In the genomic region with DNA sequence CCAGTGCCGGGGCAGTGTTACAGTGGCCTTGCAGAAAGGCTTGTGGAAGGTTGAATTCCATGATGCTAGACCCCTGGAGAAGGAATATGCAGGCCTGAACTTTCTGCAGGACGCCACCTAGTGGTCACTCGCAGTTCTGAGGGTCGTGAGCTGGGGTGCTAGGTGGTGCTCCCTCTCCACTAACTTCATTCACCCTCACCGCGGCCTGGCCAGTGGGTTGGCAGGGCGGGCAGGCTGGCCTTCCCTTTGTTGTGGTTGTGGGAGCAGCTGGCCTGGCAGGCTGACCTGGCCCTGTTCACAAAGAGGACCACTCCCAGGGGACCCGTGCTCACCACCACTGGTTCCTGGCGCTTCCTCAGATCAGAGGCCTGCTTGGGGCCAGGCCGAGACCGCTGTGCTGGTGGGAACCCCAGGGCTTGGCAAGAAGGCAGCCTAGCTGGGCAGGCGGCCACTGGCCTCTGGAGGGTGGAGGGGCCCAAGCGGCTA, we compare ENCODE assay signal across 9 mouse cellular contexts. TPM values are rescaled to one million over a fixed set of nuclear protein-coding genes. Genes with fewer than 3 reads are reported as not detected.
DNase-seq lines count a peak whose midpoint lies in the region; ATAC-seq and TF ChIP-seq lines count a peak whose summit lies in the region.
"Had no signal": no experiment of that assay in that cellular context is flagged by ENCODE, and none has a peak within 500 bp of the region (broad histone marks: within the 10 kb centered on the region; RNA-seq: fewer than 3 reads in every experiment).

No protein-coding gene starts in this region.

- H3K4me2 ChIP-seq in lung, embryonic 14.5 days, result no peak overlapping the region
- no peak overlapping the region for H3K4me2 ChIP-seq in liver, embryonic 14.5 days (ENCODE audit: low read depth)
- H3K4me2 ChIP-seq: lung, embryonic 15.5 days had no signal

- peaks cover 3% of the 10 kb centered on the region; the same call in 1 of the 2 replicates for H3K4me1 ChIP-seq in cerebellum, adult 2 months (ENCODE audit: control insufficient read depth, insufficient read depth, low read length)
- no peaks in the 10 kb centered on the region for H3K4me1 ChIP-seq in lung, embryonic 14.5 days (ENCODE audit: insufficient read depth)
- H3K4me1 ChIP-seq in liver, embryonic 14.5 days (replicated peaks; ENCODE audit: control insufficient read depth in 2 of 2, insufficient read depth in 2 of 2, low read length in 1 of 2), result peaks cover 1 to 7% of the 10 kb centered on the region in 2 experiments; a peak in 2 of 4 replicates

- no peaks in the 10 kb centered on the region for H3K9me3 ChIP-seq in lung, embryonic 14.5 days (ENCODE audit: low read depth, low read length)
- H3K9me3 ChIP-seq in liver, embryonic 14.5 days (ENCODE audit: control insufficient read depth, low read length), result no peaks in the 10 kb centered on the region
- H3K9me3 ChIP-seq: lung, embryonic 15.5 days had no signal

- H3K27ac ChIP-seq in cerebellum, adult 2 months (ENCODE audit: insufficient read depth, low read length), result no peak overlapping the region
- no peak overlapping the region for H3K27ac ChIP-seq in lung, embryonic 14.5 days (ENCODE audit: low read depth)
- H3K27ac ChIP-seq in liver, embryonic 14.5 days, result no peak overlapping the region
- H3K27ac ChIP-seq: lung, embryonic 15.5 days had no signal

- H3K9ac ChIP-seq in lung, embryonic 14.5 days, result no peak overlapping the region
- no peak overlapping the region for H3K9ac ChIP-seq in liver, embryonic 14.5 days (replicated peaks)
- H3K9ac ChIP-seq: lung, embryonic 15.5 days had no signal

- no peak for TF ChIP-seq EP300 in liver, embryonic 14.5 days (IDR thresholded peaks at IDR 0.05; ENCODE audit: low read depth)

- no peak for ATAC-seq in lung, embryonic 14.5 days (ENCODE audit: insufficient read depth)
- ATAC-seq in liver, embryonic 14.5 days (ENCODE audit: insufficient read depth), result no peak
- no peak for ATAC-seq in megakaryocyte, adult 5-6 weeks (ENCODE audit: poor library complexity, severe bottlenecking)

- TF ChIP-seq POLR2A in cerebellum, adult 2 months (IDR thresholded peaks at IDR 0.05; ENCODE audit: borderline replicate concordance, insufficient read depth, low read length), result no peak

- TF ChIP-seq CTCF in cerebellum, adult 2 months (IDR thresholded peaks at IDR 0.05; ENCODE audit: borderline replicate concordance, insufficient read depth, low read depth, low read length), result peak; percentile 50; the same call in 1 of the 2 replicates
- peak; percentile 60 for TF ChIP-seq CTCF in lung, embryonic 14.5 days (IDR thresholded peaks at IDR 0.05; ENCODE audit: low read depth)
- TF ChIP-seq CTCF in liver, embryonic 14.5 days (IDR thresholded peaks at IDR 0.05; ENCODE audit: low read depth), result peak; percentile 81

- H3K4me3 ChIP-seq in cerebellum, adult 2 months (replicated peaks; ENCODE audit: insufficient read depth, low read depth, low read length), result no peak overlapping the region
- no peak overlapping the region for H3K4me3 ChIP-seq in lung, embryonic 14.5 days (ENCODE audit: low read depth, low read length)
- no peak overlapping the region for H3K4me3 ChIP-seq in liver, embryonic 14.5 days (ENCODE audit: insufficient read depth in 1 of 2, low read depth in 2 of 2, low read length in 2 of 2)
- H3K4me3 ChIP-seq: lung, embryonic 15.5 days had no signal

- no peaks in the 10 kb centered on the region for H3K36me3 ChIP-seq in lung, embryonic 14.5 days (ENCODE audit: insufficient read depth)
- H3K36me3 ChIP-seq in liver, embryonic 14.5 days (replicated peaks; ENCODE audit: control insufficient read depth, insufficient read depth, low read depth), result no peaks in the 10 kb centered on the region
- H3K36me3 ChIP-seq: lung, embryonic 15.5 days had no signal

- 43% methylated on average over 13 of the region's 13 CpGs for WGBS in cerebellum, adult 2 months
- 62% methylated on average over 13 of the region's 13 CpGs for WGBS in lung, embryonic 14.5 days
- WGBS in liver, embryonic 14.5 days (ENCODE audit: insufficient replicate concordance), result 53% methylated on average over 13 of the region's 13 CpGs

- peak in 1 of 2 experiments; percentile 46 for DNase-seq in cerebellum, adult 2 months
- DNase-seq in cerebellum, adult 8-10 months, result no peak
- no peak for DNase-seq in lung, embryonic 14.5 days
- no peak for DNase-seq in lung, adult 18-20 months
- DNase-seq in adrenal gland, postnatal 25 days, result peak; percentile 52
- no peak for DNase-seq in liver, embryonic 14.5 days (ENCODE audit: low read depth in 3 of 3, low spot score in 3 of 3)
- no peak for DNase-seq in spleen, postnatal 4 days (ENCODE audit: low spot score in 2 of 2)

- H3K27me3 ChIP-seq in cerebellum, adult 2 months (ENCODE audit: control insufficient read depth, insufficient read depth, low read length), result no peaks in the 10 kb centered on the region
- no peaks in the 10 kb centered on the region for H3K27me3 ChIP-seq in lung, embryonic 14.5 days (ENCODE audit: insufficient read depth, low read length)
- H3K27me3 ChIP-seq in liver, embryonic 14.5 days (ENCODE audit: control insufficient read depth, insufficient read depth, low read length), result peaks cover 3% of the 10 kb centered on the region; the same call in 1 of the 2 replicates
- H3K27me3 ChIP-seq: lung, embryonic 15.5 days had no signal

RNA-seq across cellular contexts. Expression of a gene that starts 51.7 kb away (rescaled TPM):
- polyA plus RNA-seq in cerebellum, adult 2 months (2012; rRNA removed), result 9.9 and 10.6 TPM in 2 replicates
- polyA plus RNA-seq in lung, embryonic 14.5 days (2014; fragmentation: Nextera tagmentation; extraction: Ambion mirVana), result 3.5 and 4.1 TPM in 2 replicates
- total RNA-seq in adrenal gland, postnatal 25 days (2021), result 4.6 and 6.1 TPM in 2 replicates
- polyA plus RNA-seq in liver, embryonic 14.5 days (2012; rRNA removed), result 4.6 and 5.1 TPM in 2 replicates
- polyA plus RNA-seq in liver, embryonic 14.5 days (2014; fragmentation: Nextera tagmentation; extraction: Ambion mirVana), result 5.1 and 6.1 TPM in 2 replicates
- total RNA-seq in megakaryocyte, adult 5-6 weeks (2015), result 0.09 TPM in 1 of 2 replicates, not detected in the other
- 0.16 TPM in 1 of 2 replicates, not detected in the other for total RNA-seq in megakaryocyte, adult 5-6 weeks (2017)
